Mouse (Mus musculus) ovary, postnatal 14 days (tissue): ENCODE results near the gene Pafah1b3.
A peak's percentile ranks its signal among the peaks of the same experiment; 100 is the strongest.

Experiments
- DNase-seq: peaks from one replicate; pipeline ENCODE4 v3.0.0; 2022; ENCODE audit warnings: low spot score

Pafah1b3 gene

DNA sequence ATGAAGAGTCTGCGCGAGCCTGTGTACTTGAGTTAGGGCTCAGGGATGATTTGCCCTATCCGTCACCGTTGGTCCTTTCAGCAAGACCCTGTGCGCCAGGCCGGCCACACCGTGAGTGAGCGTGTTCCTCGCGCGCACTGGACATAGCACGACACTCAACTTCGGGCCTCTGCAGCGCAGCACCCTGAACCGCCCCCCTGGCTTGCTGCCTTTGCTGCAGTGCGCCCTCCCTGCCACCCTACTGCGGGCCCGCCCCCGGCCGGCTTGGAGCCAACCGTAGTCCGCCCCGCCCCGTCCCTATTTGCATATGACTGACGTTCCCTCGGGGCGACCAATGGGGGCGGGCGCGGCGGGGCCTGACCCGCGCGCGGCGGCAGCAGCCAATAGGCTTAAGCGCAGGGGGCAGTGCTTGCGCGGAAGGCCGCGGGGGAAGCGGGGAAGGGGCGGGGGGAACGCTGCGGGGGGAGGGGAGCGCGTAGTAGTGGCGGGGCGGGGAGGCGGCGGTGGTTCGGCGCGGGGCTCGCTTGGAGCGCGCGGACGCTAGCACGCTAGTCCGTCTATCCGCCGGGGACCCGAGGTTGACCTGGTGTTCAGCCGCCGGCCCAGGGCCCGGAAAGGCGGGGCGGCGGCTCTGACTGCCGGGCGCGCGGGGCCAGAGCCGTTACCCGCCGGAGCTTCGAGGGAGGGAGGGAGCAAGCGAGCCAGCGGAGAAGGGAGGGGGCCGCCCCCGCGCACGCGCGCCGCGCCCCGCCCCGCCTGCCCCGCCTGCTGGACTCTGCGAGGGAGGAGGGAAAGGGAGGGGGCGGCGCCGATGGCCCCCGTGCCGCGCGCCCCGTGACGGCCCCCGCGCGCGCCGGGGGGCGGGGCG is 15.8 kb downstream of the Pafah1b3 start:
- DNase-seq = peak; percentile 96

DNA sequence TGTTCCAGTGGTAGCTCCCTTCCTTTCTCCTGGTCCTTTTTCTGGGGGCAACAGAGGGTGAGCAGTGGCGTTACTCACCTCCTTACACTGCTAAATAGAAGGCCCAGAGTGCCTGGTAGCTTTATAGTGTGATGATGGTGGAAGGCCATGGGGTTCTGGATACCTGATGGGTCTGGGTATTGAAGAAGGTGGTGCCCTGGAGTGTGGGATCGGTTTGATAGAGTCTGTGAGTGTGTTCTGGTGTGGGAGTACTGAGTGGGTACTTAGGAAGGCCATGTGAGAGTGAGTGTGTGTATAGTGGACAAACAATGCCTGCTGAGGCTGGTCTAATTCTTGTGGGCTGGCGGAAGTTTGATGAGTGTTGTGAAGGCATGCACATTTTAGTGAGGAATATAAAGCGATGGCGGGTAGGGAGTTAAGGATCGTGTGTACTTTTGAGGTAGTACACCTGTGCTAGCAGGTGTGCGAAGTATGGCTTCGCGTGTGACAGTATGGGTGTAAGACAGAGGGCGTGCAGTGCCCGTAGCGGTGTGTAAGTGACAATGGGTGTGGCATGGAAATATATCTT is 16.5 kb downstream of the Pafah1b3 start:
- DNase-seq = no peak

DNA sequence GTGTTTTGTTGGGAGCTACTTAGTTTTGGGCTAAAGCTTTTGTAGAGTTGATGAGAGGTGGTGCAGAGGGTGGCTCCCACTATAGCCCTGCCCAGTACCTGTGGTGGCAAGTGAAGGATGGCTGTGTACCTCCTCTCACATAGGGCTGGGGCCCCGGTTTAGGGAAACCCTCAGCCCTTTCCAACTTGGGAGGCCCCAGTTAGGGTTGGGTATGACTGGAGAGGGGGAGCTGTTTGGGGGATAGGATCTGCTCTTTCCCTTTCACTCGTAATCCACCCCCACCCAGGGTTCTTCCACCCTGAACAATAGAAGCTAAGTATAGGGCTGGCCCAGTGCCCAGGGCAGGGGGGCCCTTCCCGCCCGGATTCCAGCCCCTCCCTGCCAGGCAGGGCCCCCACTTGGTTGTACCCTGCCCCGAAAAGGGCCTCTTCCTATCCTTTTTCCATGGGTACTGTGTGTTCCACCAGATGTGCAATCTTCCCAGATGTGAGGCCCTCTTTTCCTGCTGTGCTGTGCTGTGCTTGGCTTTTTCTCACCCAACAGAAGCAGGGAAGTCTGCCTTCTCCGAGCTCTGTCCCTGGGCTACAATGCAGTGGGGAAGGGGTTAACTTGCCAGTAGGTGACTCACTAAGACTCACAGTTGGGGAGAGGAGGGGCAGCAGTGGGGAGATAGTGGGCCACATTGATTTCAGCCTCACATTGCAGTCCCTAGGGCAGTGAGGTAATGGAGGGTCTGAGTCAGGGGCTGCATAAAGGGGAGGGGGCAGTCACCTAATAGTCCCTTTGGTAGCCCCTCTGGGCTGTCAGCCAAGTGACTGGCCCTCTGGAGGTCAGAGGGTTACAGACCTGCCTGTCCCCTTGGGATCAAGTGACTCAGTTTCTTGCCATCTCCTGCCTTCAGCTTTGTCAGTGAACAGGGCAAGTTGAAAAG is 17.7 kb downstream of the Pafah1b3 start:
- DNase-seq = no peak

DNA sequence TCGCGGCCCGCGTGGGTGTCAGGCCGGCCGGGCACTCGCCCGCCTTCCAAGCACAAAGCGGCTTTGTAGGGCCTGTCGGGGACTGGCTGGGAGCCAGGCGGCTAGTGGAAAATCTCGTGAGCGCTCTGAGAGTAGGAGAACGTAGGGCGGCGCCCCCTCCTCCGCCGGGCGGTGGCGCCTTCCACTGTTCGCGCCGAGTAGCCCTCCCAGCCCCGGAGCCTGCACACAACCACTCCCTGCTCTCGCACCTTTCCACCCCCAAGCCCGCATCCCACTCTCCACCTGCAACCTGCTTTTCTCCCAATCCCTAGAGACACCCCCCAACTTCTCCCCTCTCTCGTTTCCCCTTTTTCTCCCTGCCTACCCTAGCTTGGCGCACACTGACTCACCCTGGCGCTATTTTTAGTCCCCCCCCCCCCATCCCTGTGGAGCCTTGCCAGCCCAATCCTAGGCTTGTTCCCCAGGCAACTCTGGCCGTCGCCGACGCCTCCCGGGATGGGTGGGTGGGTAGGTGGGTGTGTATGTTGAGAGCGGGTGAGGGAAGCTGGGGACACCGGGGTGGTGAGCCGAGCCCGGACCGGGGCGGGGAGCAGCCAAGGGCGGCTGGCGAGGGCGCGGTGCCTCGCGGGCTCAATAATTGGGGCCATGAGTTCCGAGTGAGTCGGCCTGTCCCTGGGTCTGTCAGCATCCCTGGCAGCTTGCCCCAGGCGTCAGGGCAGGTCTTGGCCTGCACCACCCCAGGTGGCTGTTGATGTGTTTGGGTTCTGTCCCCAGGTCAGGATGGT is 18.5 kb downstream of the Pafah1b3 start:
- DNase-seq = peak; percentile 82

DNA sequence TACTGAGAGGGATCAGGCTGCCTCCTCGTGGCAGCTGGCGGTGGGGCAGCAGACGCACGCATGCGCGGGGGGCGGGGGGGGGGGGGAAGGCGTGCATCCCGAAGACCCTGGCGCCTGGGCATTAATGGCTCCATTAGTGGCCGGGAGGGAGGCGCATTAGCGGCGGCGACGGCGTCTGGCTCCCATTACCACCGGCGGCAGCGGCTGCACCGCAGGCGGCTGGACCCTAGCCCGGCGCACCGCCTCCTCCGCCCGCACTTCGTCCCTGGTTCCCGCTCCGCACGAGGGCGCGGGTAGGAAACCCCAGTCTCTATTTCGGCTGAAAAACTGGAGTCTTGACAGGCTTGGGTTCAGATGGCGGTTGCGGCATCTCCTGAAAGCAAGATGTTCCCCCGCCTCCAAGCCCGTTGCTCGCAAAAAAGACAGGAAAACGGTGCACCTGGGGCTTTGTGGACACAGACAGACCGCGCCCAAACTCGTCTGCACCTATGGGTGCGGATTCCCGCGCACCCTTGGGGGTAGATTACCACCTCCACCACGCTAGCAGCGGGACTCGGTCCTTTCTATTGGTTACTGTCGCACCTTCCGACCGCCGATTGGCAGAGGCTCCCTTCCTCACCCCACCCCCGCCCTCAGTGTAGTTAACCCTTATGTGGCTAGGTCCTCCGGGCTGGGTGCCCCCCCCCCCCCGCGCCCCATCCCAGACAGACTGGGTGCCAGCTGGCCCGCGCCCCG is 19.3 kb downstream of the Pafah1b3 start:
- DNase-seq = peak; percentile 59

DNA sequence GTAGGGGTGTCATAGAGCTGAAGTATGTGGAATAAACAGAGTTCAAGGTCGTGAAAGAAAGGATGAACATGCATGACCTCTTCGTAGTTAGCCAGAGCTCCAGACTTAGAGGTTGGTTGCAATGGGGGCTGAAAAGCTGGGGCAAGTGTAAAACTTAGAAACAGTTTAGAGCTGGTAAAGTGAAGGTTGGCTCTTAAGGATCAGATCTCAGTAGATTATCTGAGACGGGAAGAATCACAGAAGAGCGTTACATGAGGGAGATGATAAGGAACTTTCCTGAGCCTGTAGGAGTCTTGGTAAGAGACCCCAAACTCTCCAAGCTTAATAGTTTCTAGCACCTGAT is 19.8 kb downstream of the Pafah1b3 start:
- DNase-seq = no peak

DNA sequence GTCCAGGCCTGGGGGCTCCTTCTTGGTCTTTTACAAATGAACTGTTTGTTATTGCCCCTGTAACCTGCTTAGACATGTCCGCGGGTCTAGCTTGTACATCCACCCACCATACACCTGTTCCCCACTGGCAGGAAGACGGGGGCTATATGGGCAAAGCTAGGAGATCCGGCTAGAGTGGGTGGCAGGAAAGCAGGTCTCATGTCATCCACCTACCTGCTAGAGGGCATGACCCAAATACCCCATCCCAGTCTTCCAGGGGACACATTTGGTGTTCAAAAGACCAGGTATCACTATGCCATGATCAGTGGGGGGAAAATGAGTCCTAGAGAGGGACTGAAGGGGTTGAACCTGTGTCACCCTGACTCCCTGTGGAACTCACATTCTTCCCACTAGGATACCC is 20.4 kb downstream of the Pafah1b3 start:
- no peak for DNase-seq

DNA sequence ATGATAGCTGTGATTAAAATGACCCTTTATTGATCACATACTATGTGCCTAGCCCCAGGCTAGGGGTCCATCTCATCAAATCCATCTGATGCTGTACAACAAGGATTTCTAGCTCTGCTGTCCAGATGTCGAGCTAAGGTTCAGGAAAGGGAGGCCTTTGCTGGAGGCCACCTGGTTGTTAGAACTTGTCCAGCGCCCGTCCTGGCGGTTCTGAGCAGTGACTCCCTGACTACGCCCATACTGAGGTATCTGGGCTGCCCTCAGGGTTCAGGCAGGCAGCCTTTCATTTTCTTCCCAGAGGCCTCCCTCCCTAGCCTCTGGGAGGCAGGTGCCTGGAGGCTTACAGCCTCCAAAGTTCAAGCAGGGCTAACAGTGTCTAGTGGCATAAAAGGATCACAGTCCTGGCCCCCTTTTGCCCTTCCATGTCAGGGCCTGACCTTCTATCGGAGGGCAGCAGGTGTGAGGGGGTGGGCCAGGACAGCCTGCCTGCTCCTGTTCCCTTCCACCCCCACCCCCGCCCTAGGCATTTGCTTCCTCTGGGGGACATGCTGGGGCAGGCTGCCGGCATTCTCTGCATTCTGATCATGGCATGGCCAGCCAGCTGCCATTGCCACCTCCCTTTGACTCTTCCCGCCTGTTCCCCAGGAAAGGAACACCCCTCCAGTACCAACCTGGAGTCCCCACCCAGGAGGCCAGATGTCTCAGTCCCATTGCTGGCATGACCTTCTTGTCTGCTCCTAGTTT is 22.1 kb downstream of the Pafah1b3 start:
- no peak for DNase-seq

DNA sequence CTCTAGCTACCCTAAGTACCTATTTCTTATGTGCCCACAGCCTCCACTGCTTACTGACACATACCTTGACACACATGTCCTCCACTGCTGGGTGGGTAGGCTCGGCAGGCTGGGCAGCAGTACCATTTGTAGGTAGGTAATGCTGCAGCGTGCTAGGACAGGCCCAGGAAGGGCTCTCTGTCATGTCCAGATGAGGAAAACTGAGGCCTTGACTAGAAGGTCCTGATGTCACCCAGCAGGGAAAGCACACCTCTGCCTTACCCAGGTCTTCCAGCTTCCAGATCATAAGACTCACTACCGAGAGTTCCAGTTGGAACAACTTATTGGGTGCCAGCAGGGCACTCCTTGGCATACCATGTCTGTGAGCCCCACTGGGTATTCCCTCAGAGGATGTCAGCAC is 22.8 kb downstream of the Pafah1b3 start:
- DNase-seq = no peak

DNA sequence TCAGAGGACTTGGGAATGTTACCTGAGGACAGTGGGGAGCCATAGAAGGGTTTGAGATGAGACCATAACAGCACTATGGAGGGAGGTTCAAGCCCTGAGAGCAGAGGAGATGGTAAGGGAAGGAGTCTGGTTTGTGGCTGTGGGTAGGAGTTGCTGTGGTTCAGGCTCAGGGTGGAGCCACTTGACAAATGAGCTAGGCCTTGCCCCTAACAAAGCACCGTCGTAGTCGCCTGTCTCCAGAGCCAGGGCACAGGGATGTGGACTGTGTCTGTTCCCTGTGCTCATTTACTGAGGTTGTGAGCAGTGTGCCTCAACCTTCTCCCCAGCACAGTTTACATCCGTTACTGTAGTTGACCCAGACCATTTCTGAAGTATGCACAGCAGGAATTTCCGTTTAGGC is 23.2 kb downstream of the Pafah1b3 start:
- DNase-seq = no peak

DNA sequence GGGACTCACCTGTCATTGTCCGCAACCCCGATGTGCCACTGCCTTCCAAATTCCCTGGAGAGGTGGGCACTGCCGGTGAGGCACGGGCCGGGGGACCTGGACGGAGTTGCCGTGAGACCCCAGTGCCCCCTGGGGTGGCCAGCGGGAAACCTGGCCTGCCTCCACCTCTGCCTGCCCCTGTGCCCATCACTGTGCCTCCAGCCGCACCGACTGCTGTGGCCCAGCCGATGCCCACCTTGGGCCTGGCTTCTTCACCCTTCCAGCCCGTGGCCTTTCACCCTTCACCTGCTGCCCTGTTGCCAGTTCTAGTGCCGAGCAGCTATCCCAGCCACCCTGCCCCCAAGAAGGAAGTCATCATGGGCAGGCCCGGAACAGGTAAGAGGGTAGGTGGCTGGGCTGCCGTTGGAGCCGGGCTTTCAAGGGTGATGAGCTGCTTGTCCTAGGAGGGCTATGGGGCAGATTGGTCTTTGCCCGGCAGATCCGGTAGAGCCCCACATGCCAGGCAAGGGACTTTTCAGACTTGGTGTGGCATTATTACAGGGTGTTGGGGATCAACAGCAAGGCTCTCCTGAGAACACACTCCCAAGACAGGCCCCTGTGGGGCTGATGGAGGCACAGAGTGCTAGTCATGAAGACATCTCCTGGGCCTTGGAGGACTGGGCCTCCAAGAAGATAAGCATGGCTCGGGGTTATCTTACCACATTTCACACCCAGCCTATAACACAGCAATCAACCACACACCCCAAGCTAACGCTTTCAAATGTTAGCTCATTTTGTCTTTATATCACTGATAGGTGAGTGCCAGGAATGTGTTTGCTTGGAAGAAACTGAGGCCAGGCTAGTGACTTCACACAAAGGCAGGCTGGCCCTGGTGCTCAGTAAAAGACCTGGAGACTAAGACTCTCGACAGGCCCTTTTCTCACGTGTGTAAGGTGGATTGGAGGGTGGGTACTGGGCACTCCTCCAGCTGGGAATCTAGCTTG is 24.2 kb downstream of the Pafah1b3 start:
- no peak for DNase-seq

DNA sequence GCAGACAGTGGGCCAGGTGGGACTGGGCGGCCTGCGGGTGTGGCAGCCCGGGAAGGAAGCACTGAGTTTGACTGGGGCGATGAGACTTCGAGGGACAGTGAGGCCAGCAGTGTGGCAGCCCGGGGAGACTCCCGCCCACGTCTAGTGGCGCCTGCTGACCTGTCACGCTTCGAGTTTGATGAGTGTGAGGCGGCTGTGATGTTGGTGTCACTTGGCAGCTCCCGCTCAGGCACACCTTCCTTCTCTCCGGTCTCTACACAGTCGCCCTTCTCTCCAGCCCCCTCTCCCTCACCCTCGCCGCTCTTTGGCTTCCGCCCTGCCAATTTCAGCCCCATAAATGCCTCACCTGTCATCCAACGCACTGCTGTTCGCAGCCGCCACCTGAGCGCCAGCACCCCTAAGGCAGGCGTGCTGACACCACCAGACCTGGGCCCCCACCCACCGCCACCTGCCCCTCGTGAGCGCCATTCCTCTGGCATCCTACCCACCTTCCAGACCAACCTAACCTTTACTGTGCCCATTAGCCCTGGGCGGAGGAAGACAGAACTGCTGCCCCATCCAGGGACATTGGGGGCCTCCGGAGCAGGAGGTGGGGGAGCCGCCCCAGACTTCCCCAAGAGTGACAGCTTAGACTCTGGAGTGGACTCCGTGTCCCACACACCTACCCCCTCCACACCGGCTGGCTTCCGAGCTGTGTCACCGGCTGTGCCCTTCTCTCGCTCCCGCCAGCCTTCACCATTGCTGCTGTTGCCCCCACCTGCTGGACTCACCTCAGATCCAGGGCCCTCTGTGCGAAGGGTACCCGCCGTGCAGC is 25.1 kb downstream of the Pafah1b3 start:
- no peak for DNase-seq

DNA sequence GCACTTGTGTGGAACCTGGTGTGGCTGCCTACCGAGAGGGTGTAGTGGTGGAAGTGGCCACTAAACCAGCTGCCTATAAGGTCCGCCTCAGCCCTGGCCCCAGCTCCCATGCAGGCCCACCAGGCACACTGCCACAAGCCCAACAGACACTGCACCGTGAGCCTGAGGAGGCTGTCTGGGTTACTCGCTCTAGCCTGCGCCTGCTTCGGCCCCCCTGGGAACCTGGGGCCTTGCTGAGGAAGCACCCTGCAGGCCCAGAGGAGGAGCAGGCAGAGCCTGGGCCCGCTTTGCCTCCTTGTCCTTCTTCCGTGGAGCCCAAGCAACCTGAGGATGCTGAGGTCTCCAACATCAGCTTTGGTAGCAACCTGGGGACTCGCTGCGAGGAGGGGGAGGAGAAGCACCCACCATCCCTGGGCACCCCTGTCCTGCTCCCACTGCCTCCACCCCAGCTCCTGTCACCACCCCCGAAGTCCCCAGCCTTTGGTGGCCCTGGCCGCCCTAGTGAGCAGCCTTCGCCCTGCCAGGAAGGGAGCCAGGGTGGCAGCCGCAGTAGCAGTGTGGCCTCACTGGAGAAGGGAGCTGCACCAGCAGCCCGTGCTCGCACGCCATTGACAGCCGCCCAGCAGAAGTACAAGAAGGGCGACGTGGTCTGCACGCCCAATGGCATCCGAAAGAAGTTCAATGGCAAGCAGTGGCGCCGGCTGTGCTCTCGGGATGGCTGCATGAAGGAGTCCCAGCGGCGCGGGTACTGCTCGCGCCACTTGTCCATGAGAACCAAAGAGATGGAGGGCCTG is 25.9 kb downstream of the Pafah1b3 start:
- no peak for DNase-seq

DNA sequence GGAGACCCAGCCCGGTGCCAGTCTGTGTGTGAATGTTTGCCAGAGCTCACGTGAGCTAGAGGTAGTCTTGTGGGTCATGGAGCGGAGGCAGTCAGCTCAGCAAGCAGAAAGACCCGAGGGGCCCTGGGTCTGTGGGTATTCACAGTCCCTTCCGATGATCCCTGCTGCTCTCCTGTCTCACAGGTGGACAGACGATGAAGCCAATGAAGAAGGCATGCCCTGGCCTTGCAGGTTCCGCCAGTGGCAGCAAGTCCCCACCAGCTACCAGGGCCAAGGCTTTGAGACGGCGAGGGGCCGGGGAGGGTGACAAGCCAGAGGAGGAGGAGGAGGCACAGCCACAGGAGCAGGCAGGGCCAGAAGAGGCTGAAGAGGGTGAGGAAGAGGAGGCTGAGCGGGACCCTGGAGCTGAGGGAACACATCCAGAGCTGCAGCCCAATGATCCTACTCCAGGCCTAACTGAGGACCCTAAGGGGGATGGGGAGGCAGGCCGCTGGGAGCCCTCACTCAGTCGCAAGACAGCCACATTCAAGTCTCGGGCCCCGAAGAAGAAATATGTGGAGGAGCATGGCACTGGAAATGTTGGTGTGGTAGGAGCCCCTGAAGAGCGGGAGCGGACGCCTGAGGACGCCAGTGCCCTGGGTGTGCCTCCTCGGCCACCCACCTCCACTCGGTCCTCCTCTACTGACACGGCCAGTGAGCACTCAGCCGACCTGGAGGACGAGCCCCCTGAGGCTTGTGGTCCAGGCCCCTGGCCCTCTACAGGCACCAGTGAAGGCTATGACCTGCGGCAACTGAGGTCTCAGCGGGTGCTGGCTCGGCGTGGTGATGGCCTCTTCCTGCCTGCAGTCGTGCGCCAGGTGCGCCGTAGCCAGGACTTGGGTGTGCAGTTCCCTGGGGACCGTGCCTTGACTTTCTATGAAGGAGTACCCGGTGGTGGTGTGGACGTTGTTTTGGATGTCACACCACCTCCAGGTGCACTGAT is 26.8 kb downstream of the Pafah1b3 start:
- no peak for DNase-seq

DNA sequence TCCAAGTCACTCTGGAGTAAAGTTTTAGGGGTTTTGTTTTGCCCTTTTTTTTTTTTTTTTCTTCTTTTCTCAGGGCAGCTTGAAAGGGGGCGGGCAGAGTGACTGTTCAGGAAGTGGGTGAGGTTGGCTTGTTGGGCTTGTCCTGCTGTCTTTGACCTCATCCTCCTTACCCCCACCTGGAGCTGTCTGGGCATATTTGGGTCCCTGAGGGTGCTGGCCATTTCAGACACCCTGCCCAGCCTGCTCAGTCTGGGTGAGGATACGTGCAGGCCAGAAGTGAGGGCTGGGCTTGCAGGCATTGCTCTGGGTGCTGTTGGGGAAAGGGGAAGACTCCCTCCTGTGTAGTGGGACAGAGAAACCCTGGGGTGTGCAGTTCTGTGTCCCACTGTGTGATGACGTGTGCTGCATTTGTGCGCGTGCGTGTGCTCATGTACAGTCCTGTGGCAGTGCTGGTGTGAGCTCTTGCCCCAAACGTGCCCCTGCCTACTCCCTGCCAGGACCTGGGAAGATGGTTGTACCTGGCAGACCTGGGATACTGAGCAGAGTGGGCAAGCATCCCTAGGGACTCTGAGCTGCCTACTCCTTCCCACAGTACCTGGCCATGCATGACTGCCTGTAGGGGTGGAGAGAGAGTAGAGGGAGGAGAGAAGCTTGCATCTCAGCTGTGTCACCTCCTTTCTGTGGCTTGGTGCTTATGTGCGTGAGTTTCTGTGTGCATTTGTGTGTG is 28.1 kb downstream of the Pafah1b3 start:
- no peak for DNase-seq

DNA sequence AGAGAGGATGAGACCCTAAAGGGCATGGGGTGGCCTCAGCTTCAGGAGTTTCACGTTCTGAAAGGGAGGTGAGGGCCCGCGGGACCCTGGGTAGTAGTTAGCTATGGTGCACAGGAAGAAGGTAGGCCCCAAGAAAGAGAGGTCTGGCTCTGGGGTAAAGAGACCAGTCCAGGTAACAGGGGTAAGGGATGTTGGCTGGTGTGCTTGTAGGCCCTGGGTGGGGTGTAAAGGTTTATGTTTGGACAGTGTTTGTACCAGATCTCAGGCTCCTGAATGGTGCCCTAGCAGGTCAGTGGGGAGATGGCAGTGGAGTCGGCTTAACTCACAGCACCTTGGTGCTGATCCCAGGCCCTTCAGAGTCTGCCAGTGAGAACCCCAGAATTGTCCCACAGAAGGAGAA is 28.8 kb downstream of the Pafah1b3 start:
- DNase-seq = no peak
